Mouse (Mus musculus) heart, embryonic 10.5 days (tissue): ENCODE data around the gene Mapk7. TPM values are rescaled to one million over a fixed set of nuclear protein-coding genes. Genes with fewer than 3 reads are reported as not detected.

Source experiments
- DNase-seq: peaks from one replicate; pipeline ENCODE4 v3.0.0-alpha.2; 2017; ENCODE audit warnings: low spot score
- H3K27ac ChIP-seq: fragments of 300-500 bp; sonication (generic); 2 replicates; pipeline ENCODE4 v1.5.1; 2016; ENCODE audit warnings: mild to moderate bottlenecking
- H3K27me3 ChIP-seq: fragments of 300-500 bp; sonication (generic); 2 replicates; pipeline ENCODE4 v1.6.1; 2016; ENCODE audit warnings: mild to moderate bottlenecking; ENCODE audit not compliant: poor library complexity, insufficient read depth, severe bottlenecking
- H3K36me3 ChIP-seq: fragments of 300-500 bp; sonication (generic); 2 replicates; pipeline ENCODE4 v1.6.1; 2016; ENCODE audit warnings: mild to moderate bottlenecking, moderate library complexity
- H3K4me1 ChIP-seq: fragments of 300-500 bp; sonication (generic); 2 replicates; pipeline ENCODE4 v1.6.1; 2016; ENCODE audit warnings: mild to moderate bottlenecking
- H3K4me3 ChIP-seq: fragments of 300-500 bp; sonication (generic); 2 replicates; pipeline ENCODE4 v1.5.1; 2016; ENCODE audit warnings: mild to moderate bottlenecking, moderate library complexity
- H3K9me3 ChIP-seq: fragments of 300-500 bp; sonication (generic); 2 replicates; pipeline ENCODE4 v1.6.1; 2016; ENCODE audit warnings: mild to moderate bottlenecking, moderate library complexity
- WGBS: fragments of 180-500 bp; shearing (Covaris S2); methylation state at CpG from one replicate; pipeline ENCODE4 v1.1.7; 2016; 5-methylcytosine and 5-hydroxymethylcytosine counted together
- polyA plus RNA-seq: library from polyadenylated mRNA; unstranded; fragments of >200 nt; fragmentation: Nextera tagmentation; extraction: Ambion mirVana; gene quantifications from 2 replicates; pipeline ENCODE4 v1.2.1, GENCODE M21; 2016

The Mapk7 gene
- polyA plus RNA-seq, 1 experiment from 2014 or later = 49.1 TPM

- Histone ChIP-seq H3K36me3 (no peaks in the 10 kb centered on the region), H3K9me3 (no peaks in the 10 kb centered on the region), H3K27ac (no peak overlapping the region), H3K4me1 (peaks cover 11% of the 10 kb centered on the region; the same call in 1 of the 2 replicates), H3K4me3 (no peak overlapping the region), H3K27me3 (no peaks in the 10 kb centered on the region)
- no peak for DNase-seq
- WGBS = 62% methylated on average over 3 of the region's 3 CpGs
Measured at GRCm38 (mm10) chr11:61439170-61439569, 55.0 kb downstream of the Mapk7 start.

Other genes with a start within 250 kb of the Mapk7 start
- 26.3 and 29.1 TPM in 2 replicates for gene Aldh3a2, start 226.9 kb downstream of the Mapk7 start, polyA plus RNA-seq
- gene Slc47a2, start 151.5 kb downstream of the Mapk7 start, polyA plus RNA-seq = 0.20 TPM in 1 of 2 replicates, not detected in the other
- 11.3 and 27.9 TPM in 2 replicates for gene Slc47a1, start 116.1 kb downstream of the Mapk7 start, polyA plus RNA-seq
- 0.10 and 0.77 TPM in 2 replicates for gene Rnf112, start 40.3 kb downstream of the Mapk7 start, polyA plus RNA-seq
- gene Mfap4, start 9.0 kb downstream of the Mapk7 start, polyA plus RNA-seq = 22.7 and 67.8 TPM in 2 replicates
- 14.5 and 21.5 TPM in 2 replicates for gene B9d1, start 10.7 kb upstream of the Mapk7 start, polyA plus RNA-seq
- gene Epn2, start 85.3 kb upstream of the Mapk7 start, polyA plus RNA-seq = 22.8 and 22.9 TPM in 2 replicates
- gene Grap, start 158.9 kb upstream of the Mapk7 start, polyA plus RNA-seq = 10.2 and 11.8 TPM in 2 replicates
- 3.2 and 3.3 TPM in 2 replicates for gene Fam83g, start 189.7 kb upstream of the Mapk7 start, polyA plus RNA-seq
- gene Slc5a10, start 226.4 kb upstream of the Mapk7 start, polyA plus RNA-seq = 0.07 TPM in 1 of 2 replicates, not detected in the other